Mouse (Mus musculus): Measurements from ENCODE around the gene Bcor.

Gene Bcor

DNA sequence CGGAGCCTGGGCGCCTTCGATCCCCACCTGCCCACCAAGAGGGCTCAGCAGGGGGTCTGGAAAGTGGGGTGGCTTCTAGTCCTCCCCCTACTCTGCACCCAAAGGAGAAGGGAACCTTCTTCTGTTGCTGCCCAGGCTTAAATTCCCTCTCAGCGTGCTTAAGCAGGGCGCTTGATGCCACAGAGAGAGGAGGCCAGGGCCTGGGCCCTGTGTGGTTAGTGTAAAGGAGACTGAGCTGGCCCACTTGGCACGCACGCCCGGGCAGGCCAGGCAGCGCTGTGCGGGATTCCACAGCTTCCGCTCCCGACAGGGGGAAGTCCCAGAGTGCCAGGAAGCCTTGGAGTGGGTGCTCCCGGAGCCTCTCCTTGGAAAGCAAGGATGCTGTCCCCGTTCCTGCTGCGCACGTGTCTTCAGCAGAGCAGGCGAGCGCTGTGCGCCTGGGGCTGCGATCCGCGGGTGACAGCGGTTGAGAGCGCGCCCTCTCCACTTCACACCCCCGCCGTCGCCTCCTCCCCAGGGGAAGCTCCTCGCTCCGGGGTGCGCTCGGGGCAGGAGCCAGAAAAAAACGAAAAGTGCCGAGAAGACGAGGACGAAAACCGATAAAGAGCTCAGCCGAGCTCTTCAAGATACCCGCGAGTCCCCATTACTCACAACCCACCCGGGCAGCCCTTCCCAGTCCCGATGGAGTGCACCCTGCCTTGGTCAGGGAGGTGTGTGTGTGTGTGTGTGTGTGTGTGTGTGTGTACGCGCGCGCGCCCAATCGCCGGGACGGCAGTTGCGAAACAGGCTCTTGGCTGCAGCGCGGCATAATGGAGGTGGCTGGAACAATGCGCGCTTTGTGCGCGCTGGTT, 153.9 kb downstream of the Bcor start:
- peak in 1 of 2 experiments; percentile 56 for DNase-seq (ENCODE audit: low spot score in 2 of 2)

DNA sequence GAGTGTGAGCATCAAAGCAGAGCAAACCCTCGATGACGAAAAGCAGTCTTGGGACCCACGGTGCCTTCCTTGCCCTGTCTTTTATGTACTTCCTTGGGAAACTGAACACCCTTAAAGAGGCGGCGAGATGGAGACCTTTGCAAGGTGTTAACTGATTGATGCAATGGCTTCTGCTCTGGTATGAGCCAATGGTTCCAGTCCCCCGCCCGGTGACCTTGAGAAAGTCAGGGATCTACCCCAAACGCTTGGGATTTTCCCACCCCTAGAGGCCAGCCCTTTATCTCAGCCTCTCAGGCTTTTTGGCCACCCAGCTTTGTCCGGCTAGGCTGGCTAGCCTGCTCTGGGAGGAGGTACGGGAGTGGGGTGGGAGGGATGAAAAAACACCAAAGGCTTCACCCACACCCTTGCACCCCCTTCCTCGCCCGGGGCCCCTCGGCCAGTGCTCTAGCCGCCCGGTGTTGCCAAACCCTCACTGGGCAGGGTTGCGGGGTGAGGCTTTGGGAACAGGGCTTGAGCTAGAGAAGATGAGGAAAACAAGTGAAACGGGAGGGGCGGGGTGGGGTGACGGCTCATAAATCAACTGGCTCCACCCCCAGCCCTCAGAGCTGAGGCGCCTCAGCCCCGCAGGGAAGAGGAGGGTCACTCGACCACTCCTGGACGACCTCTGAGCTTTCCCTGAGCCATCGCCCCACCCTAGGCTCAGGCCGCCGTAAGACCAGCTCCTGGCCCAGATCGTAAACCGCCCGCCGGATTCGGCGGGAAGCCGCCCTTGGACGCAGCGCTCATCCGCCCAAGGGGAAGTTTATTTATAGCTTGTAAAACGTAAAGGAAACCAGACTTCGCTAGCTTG, 154.7 kb downstream of the Bcor start:
- peak in 1 of 2 experiments; percentile 10 for DNase-seq (ENCODE audit: low spot score in 2 of 2)

DNA sequence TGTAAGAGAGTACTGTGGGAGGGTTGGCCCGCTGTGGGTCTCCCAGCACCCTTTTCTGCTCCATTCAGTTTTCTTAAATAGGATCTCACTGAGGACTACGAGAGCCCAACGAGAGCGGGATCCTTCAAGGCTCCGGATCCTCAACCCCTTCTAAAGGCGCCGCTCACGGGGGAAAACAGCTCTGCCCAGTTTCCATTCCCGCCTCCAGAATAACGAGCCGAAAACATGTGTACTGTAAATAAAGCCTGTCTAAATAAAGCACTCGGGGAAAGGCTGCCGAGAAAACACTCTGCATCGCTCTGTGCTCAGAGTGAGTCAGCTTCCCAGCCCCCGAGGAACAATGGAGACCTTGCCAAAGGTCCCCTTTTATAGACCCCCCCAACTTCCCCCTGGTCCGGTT, 155.7 kb downstream of the Bcor start:
- no peak for DNase-seq (ENCODE audit: low spot score in 2 of 2)

DNA sequence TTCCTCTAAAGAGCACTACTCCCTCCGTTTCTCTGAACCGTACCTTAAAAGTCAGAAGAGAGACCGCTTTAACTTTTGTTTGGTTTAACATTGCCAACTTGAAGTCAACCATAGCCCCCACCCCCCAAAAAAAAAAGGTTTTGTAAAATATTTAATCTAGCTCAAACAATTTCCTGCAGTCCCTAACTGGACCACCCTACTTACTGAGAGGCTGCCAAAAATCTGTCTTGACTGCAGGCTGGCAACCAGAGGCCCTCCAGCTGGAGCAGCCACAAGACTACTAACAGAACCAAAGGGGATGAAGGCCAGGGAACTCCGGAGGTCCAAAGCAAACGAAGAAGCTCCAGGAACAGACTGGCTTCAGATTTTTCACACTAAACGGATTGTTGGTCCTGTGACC, 156.2 kb downstream of the Bcor start:
- DNase-seq (ENCODE audit: low spot score in 2 of 2): peak in 1 of 2 experiments; percentile 7

DNA sequence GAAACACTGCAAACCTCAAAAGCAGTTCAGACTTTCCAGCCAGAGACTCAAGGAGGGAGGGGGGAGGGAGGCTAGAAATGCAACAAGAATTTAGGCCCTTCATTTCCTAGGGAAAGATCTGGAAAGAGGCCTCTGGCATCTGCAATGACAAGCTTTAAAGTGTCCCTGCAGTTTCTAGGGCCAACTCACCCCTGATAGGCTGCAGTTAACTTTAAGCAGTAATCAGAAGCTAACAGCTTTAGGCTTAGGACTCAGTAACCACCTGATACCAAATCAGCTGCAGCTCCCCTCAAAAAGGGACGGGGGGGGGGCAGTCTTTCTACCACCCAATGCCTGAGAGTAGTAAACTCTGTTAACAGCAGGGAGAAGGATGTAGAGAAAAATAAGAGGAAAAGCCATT, 156.6 kb downstream of the Bcor start:
- no peak for DNase-seq (ENCODE audit: low spot score in 2 of 2)

DNA sequence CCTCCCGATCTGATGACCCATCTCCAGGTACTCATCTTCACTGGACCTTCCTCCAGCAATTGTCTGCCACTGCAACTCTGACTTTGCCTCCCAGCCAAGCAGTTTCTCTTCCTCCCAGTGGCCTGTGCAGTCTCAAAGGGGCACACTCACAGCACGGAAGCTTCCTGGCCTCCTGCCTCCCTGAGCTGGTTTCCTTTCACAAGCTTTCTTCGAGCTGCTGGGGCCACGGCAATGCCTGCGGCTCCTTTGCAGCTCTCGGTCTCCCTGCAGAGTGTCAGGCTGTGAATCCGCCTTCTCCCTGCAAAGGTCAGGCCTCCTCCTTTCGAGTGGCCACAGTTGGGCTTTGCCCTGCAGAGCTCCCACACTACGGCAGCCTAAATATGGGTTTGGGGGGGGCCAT, 157.0 kb downstream of the Bcor start:
- DNase-seq (ENCODE audit: low spot score in 2 of 2): peak in 1 of 2 experiments; percentile 10

DNA sequence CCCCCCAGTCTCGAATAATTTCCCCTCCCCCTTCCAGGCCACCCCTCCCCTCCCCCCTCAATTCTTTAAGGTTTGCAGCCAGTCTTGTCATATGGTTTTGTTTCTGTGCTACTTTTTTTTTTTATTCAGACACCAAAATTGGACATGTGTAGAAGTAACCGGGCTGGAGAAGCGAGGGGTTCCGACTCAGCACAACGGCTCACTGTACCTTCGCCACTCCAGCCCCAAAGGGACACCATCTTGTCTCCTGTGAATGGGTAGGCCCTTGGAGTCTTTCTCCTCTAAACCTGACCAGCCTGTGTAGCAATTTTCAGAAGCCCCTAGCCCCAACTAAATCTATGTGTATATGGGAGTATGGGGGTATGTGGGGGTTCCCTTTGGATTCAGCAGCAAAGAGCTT, 157.6 kb downstream of the Bcor start:
- DNase-seq (ENCODE audit: low spot score in 2 of 2): no peak

DNA sequence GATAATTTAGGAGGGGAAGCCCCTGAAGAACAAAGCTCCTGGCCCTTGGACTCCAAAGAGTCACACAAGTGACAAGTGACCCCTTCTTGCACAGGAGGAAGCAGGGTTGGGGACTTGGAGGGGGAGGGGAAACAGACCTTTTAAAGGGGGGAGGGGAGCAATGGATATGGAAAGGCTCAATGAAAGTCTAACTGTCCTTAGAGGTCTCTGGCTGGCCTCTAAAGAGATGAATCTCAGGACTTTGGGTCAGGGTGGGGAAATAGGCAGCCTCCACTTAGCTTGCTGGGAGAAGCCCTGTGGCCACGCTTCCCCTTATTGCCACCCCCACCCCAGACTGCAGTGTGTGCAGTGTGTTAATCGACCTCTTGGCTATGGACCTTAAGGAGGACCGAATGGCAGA, 158.2 kb downstream of the Bcor start:
- DNase-seq (ENCODE audit: low spot score in 2 of 2): no peak

DNA sequence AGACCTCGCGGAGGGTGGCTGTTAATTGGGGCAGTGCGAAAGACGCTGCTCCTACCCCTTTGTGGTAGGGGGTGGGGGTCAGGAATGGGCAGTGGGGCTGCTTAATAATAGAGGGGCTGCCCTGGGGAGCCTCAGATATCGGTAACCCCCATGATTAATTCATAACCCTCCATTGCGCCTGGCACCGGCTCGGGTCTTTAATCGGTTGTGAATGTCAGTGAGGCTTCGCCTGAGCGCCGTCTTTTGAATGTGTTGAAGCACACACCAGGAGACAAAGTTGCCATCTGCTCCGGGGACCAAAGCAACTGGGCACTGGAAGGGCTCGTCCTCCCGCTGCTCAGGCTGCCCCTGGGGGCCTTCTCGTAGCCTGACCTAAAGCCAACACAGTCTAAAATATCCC, 158.8 kb downstream of the Bcor start:
- no peak for DNase-seq (ENCODE audit: low spot score in 2 of 2)

DNA sequence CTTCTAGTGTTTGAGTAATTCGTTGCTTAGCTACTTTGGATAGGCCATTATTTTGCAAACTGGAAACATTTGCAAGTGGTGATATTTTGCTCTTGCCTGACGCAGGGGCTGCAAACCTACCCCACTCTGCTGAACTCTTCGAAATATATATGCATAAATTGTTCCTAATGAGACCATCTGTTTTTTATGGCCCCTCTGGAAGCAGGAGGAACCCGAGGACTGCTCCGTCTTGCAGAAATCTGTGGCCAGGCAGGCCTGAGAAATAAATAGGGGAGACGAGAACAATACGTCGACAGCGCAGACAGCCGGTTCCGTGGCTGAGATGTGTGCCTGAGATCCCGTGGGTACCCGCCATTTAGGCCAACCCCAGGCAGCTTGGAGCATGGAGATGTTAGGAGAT, 159.5 kb downstream of the Bcor start:
- DNase-seq (ENCODE audit: low spot score in 2 of 2): peak in 1 of 2 experiments; percentile 4

DNA sequence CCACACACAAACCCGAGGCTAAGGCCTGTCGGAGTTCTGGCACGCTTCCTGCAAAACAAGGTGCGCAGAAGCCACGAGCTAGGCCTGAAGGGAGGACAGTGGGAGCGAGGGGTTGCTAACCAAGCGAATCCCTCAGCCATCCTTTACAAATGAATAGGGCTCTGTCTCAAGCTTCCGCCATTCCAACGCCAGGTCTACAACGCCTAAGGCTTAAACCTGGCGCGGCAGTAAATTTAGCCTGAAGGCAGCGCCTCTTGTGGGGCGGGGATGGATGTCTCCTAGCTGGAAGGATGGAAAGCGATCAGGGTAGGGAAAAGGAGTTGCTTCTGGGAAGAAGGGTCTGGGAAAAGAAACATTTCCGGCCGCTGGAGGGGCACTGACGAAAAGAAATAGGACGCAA, 160.2 kb downstream of the Bcor start:
- DNase-seq (ENCODE audit: low spot score in 2 of 2): peak in 1 of 2 experiments; percentile 6

DNA sequence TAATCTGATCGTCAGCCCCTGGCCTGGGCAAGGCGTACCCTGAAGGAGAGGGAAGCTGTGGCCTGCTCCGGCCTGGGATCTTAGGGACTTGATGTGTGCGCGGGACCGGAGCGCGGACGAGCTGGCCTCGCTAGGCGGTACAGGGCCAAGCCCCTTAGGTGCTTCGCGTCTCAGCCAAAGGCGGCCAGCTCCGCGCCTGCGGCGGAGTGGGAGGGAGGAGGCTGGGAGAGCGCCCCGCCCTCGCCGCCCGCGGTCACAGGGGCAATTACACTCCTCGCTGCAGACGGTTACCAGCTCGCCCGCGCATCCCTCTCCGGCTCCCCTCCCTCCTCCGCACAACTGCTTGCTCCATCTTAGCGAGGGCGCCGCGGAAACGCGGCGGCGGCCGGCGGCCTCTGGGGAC, 161.2 kb downstream of the Bcor start:
- peak in 1 of 2 experiments; percentile 48 for DNase-seq (ENCODE audit: low spot score in 2 of 2)

DNA sequence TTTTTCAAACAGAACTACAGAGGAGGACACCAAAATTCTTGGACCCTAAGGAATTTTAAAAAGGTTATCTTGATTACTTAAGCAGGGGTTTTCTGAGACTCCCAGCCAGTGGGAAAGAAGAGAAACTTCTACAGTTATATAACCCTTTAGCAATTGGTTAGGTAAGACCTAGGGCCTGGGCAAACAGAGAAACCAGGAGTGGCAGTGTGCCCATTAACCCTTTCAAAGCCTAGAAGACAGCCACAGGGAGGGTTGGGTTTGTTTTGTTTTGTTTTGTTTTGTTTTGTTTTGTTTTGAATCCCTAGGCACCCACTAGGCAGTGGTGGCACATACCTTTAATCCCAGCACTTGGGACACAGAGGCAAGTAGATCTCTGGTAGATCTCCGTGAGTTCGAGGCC, 163.3 kb downstream of the Bcor start:
- no peak for DNase-seq (ENCODE audit: low spot score in 2 of 2)

DNA sequence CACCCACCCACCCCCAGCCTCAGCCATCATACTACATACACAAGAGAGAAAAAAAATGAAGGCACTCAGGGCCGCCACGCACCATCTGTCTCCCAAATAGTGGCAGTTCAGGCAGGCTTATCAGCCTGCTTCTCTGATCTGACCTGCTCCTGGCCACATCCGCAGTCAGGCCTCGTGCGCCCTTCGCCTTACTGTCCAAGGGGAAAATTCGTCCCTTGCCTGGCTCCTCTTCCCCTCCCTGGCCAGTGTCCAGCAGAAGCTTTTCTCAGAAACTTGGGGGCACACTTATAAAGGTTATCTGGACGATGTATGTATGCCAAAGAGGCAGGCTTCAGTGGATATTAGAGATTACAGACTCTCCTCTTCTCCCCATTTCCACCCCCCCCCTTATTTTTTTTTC, 163.7 kb downstream of the Bcor start:
- no peak for DNase-seq (ENCODE audit: low spot score in 2 of 2)

DNA sequence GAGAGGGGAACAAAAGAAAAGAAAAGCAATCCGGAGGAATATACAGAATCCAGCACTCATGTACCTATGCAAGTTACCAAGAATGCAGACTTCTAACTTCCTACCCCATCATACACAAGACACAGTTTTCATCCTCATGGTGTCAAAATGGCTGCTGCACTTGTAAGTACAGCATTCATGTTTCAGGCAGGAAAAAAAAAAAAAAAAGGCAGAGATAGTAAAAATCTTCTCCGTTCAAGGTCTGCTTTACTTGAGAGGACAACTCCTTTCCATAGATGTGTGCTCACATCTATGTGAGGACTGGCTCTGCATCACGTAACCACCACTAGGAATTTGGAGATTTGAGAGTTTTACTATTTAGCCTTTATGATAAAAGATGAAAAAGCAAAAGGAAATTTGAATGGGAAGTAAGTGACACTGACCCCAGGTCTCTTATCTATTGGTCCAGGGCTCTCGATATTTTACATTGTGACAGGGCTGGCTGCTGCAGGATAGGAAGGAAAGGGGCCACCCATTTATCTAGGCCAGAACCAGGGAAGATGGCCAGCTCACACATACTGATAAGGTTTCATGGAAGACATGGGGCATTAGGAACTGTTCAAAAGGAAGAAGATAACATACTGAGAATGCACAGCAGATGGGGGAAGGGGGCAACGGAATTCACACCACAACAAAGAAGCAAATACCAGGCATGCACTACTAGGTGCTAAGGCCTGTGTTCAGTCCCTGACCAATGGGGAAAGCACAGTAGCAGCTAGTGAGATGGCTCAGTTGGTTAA, 166.3 kb downstream of the Bcor start:
- DNase-seq (ENCODE audit: low spot score in 2 of 2): no peak

DNA sequence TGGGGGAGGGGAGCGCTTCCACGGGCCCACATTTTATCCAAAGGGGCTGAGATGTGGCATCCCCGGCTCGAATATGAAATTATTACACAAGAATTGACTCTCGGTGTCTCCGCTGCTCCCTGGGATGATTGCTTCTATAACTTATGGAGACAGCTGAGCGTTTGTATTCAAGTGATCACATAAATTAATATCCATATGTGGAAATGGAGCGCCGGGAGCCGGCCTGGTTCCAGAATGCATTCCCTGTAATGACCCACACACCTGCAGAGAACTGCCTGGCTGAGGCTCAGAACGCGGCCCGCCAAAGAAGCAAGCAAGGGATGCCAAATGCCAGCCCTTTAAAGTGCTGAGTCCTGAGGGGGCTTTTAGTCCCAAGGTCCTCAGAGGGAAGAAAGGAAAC, 170.7 kb downstream of the Bcor start:
- no peak for DNase-seq (ENCODE audit: low spot score in 2 of 2)

DNA sequence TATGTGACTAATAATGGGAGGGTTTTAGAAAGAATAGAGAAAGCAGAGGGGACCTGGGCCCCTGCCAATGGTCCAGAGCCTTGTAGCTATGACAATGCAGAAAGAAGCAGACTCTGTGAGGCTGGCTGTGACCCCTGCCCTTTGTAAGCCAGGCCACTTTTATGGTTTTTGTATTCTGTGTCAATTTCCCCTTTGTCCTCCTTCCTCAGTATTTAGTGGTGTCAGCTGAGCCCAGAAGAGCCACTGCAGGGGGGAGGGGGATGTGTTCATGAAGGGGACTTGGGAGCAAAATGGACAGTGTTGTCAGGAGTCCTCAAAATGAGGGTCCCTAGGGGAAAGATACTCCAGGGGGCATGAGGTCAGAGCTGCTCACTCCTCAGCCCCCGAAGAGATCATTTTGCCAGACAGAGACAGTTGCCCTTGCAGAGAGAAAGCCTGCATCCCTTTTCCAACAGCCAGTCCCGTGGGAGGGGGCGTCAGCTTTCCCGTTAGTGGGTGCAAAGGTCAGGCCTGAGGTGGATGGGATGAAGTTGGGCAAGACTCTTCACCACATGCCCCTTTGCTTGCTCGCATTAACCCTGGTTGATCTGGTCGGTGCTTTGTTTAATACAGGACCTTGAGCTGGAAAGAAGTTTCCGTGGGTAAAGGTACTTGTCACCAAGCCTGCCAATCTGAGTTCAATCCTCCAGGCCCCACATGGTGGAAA, 171.8 kb downstream of the Bcor start:
- no peak for DNase-seq (ENCODE audit: low spot score in 2 of 2)

DNA sequence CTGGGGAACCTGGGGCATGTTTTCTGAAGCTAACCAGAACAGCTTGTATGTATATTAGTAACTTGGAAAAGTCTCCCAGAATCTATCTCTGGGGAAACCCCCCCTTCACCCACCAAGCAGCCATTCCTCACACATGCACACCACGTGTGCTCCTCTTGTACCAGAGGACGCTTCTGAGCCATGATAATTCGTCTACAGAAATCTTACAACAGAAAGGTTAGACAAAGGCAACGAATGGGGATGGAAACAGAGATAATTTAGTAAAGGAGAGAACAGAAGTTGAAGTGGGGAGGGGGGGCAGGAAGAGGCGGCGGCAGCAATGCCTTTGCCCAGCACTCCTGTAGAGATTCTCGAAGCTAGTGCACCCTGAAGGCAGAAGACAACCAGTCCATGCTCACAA, 172.6 kb downstream of the Bcor start:
- no peak for DNase-seq (ENCODE audit: low spot score in 2 of 2)

All from cerebellum, postnatal 4 days (tissue).